Mouse (Mus musculus) 416B (cell line): ENCODE measurements around the gene Sfi1.
A peak's percentile ranks its signal among the peaks of the same experiment; 100 is the strongest.
"Not testable (repeated sequence)": the region's sequence is repeated elsewhere in the genome, so short reads cannot be mapped to it uniquely, and the experiment has no call there.

Source experiments
- DNase-seq: peaks from one replicate; pipeline ENCODE4 v3.0.0; 2011; ENCODE audit warnings: low read depth

Gene Sfi1

GRCm38 (mm10) chr11:3145359-3146165 lies 47.7 kb downstream of the Sfi1 start:
- not testable (repeated sequence) for DNase-seq

- DNase-seq: not testable (repeated sequence)
Observed at GRCm38 (mm10) chr11:3143984-3144383, 49.3 kb downstream of the Sfi1 start.

- not testable (repeated sequence) for DNase-seq
Observed at GRCm38 (mm10) chr11:3142413-3142812, 50.9 kb downstream of the Sfi1 start.

GRCm38 (mm10) chr11:3140967-3141535 lies 52.2 kb downstream of the Sfi1 start:
- not testable (repeated sequence) for DNase-seq

- not testable (repeated sequence) for DNase-seq
Observed at GRCm38 (mm10) chr11:3138323-3138722, 54.9 kb downstream of the Sfi1 start.

- DNase-seq: not testable (repeated sequence)
Observed at GRCm38 (mm10) chr11:3137279-3137678, 56.0 kb downstream of the Sfi1 start.

GRCm38 (mm10) chr11:3135956-3136355 lies 57.3 kb downstream of the Sfi1 start:
- not testable (repeated sequence) for DNase-seq

GRCm38 (mm10) chr11:3135391-3135790 lies 57.9 kb downstream of the Sfi1 start:
- not testable (repeated sequence) for DNase-seq

- DNase-seq: not testable (repeated sequence)
Observed at GRCm38 (mm10) chr11:3133360-3133759, 59.9 kb downstream of the Sfi1 start.

- DNase-seq: not testable (repeated sequence)
Observed at GRCm38 (mm10) chr11:3132957-3133356, 60.3 kb downstream of the Sfi1 start.

GRCm38 (mm10) chr11:3132001-3132400 lies 61.3 kb downstream of the Sfi1 start:
- not testable (repeated sequence) for DNase-seq

- not testable (repeated sequence) for DNase-seq
Observed at GRCm38 (mm10) chr11:3129852-3130251, 63.4 kb downstream of the Sfi1 start.

- DNase-seq: not testable (repeated sequence)
Observed at GRCm38 (mm10) chr11:3129276-3129675, 64.0 kb downstream of the Sfi1 start.

GRCm38 (mm10) chr11:3127303-3127795 lies 65.9 kb downstream of the Sfi1 start:
- not testable (repeated sequence) for DNase-seq

GRCm38 (mm10) chr11:3126478-3127302 lies 66.6 kb downstream of the Sfi1 start:
- DNase-seq: not testable (repeated sequence)

- DNase-seq: not testable (repeated sequence)
Observed at GRCm38 (mm10) chr11:3125922-3126321, 67.3 kb downstream of the Sfi1 start.

- peak; percentile 66 for DNase-seq
Observed at GRCm38 (mm10) chr11:3124932-3125810, 68.1 kb downstream of the Sfi1 start.

- no peak for DNase-seq
Observed at GRCm38 (mm10) chr11:3114403-3114802, 78.9 kb downstream of the Sfi1 start.

GRCm38 (mm10) chr11:3106154-3106553 lies 87.1 kb downstream of the Sfi1 start:
- no peak for DNase-seq

- DNase-seq: peak; percentile 99
Observed at GRCm38 (mm10) chr11:3105261-3105731, 88.0 kb downstream of the Sfi1 start.
